Mouse (Mus musculus) lung, adult 10 weeks (tissue): ENCODE results near the gene Olfr1415. TPM values are rescaled to one million over a fixed set of nuclear protein-coding genes. Genes with fewer than 3 reads are reported as not detected.

Experiments
- polyA plus RNA-seq: library from polyadenylated mRNA; stranded (reverse); fragments of 350-450 nt; fragmentation: Illumina TruSeq; extraction: RNeasy Lipid Tissue Mini Kit (QIAGEN cat#74804); gene quantifications from one replicate; pipeline ENCODE4 v1.2.3, GENCODE M21; 2014; ENCODE audit warnings: low read depth, low replicate concordance; ENCODE audit not compliant: insufficient read depth

Gene Olfr1415
- polyA plus RNA-seq = not detected

DNA sequence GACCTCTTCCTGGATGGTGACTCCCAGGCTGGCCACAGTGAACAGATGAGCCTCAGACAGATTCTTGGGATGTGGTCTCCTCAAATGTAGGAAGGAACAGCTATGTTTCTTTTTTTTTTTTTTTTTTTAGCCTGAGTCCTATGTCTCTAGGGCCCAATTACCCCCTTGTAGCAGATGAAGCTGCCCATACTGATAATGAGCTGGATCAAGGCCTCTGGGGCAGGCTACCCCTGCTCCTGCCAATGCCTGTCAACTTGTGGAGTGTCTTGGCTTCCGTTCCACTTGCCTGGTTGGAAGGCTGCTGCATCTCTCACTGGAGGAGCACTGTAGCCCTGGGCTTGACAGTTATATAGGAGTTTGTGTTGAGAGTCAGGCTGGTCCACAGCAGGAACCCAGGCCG, at the start of gene Olfr1415:
Gene Olfr1415 (minus strand): TSS at position 101 of the 400 bp plus-strand sequence.

DNA sequence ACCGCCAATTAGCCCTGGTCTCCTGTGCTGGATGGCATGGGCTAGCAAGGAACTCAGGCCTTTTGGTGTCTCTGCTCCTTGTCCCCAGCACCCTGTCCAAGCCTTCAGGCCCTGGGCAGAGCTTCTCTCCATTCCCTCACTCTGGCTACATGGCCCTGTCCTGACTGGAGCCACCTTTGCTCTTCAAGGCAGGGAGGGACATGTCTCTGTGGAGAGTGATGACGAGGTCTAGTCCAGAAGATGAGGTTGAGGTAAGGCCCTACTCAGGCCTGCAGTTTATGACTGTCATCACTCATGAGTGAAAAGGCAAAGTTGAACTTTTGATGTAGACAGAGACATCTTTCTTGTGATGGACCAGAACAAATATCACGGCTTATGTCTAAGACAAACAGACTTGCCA, 22.7 kb upstream of the Olfr1415 start, which contains the start of gene Olfr1414:
Gene Olfr1414 (minus strand): TSS at position 101 of the 400 bp plus-strand sequence.

DNA sequence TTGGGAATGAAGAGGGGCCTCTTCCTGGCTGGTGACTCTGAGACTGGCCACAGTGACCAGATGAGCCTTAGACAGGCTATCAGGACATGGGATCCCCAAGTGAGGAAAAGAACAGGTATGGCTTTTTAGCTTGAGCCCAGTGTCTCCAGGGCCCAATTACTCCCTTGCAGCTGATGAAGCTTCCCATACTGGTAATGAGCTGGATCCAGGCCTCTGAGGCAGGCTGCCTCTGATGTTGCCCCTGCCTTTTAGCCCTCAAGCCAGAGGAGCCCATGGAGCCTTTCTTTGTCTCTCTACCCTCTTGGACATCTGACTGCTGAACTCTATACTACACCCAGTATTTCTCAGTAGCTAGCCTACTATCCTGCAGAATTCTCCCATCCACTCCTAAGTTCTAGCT, 10.9 kb downstream of the Olfr1415 start, which contains the start of gene Olfr1416:
Gene Olfr1416 (minus strand): TSS at position 101 of the 400 bp plus-strand sequence.

DNA sequence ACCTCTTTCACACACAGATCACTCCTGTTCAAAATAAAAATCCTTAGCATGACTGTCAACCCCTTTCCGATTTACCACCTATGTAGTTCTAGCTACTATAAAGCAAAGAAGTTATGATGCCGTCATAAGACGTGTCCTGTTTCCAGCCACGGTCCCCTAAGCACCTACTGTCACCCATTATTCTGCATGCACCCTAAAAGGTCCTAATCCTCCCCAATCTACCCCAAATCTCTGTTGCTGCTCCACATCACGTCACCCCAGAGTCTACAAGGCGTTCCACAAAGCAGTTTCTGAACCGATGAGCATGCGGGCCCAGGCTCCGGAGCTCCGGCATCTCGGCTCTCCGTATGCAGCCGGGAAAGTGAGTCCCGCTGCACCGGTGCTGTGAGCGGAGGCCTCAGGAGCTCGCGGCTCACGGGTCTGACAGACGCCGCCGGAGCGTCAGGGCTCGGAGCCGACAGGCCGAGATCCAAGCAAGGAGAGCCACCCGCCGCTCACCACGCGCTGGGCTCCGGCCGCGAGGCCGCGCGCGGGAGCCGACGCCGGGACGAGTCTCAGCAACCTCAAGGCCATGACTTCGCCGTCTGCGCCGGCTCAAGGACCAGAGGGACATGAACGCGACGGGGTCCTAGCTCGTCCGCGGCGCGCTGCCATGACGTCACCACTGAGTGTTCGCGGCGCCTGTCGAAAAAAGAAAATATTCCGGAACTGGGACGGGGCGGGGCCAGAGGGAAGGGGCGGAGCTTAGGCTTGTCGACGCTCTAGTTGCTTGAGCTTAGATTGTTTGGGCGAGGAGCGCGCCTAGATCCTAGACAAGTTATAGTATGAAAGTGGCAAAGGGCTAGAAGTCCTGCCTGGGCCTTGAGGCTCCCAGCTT, 22.5 kb downstream of the Olfr1415 start, which contains the start of gene Ndufa10:
Gene Ndufa10 (minus strand): TSS at position 696 of the 877 bp plus-strand sequence.

Other genes with a start within 250 kb of the Olfr1415 start
- gene Ndufa10, start 22.2 kb downstream of the Olfr1415 start, polyA plus RNA-seq = 51.2 TPM
- gene Olfr1416, start 11.0 kb downstream of the Olfr1415 start, polyA plus RNA-seq = not detected
- gene Olfr1414, start 22.6 kb upstream of the Olfr1415 start, polyA plus RNA-seq = not detected
- gene Olfr1413, start 75.2 kb upstream of the Olfr1415 start, polyA plus RNA-seq = not detected
- not detected for gene Olfr1412, start 89.7 kb upstream of the Olfr1415 start, polyA plus RNA-seq
- gene Olfr1411, start 98.3 kb upstream of the Olfr1415 start, polyA plus RNA-seq = not detected
- not detected for gene Olfr1410, start 109.7 kb upstream of the Olfr1415 start, polyA plus RNA-seq
- gene Olfr12, start 121.7 kb upstream of the Olfr1415 start, polyA plus RNA-seq = not detected
- 368 TPM for gene Cops9, start 145.9 kb upstream of the Olfr1415 start, polyA plus RNA-seq
- gene Otos, start 152.7 kb upstream of the Olfr1415 start, polyA plus RNA-seq = not detected